Mouse (Mus musculus): ENCODE results near the gene Dst. TPM values are rescaled to one million over a fixed set of nuclear protein-coding genes. Genes with fewer than 3 reads are reported as not detected.
A peak's percentile ranks its signal among the peaks of the same experiment; 100 is the strongest.

Gene Dst
- polyA plus RNA-seq, 1 experiment from 2014 or later = 26.3 TPM

DNA sequence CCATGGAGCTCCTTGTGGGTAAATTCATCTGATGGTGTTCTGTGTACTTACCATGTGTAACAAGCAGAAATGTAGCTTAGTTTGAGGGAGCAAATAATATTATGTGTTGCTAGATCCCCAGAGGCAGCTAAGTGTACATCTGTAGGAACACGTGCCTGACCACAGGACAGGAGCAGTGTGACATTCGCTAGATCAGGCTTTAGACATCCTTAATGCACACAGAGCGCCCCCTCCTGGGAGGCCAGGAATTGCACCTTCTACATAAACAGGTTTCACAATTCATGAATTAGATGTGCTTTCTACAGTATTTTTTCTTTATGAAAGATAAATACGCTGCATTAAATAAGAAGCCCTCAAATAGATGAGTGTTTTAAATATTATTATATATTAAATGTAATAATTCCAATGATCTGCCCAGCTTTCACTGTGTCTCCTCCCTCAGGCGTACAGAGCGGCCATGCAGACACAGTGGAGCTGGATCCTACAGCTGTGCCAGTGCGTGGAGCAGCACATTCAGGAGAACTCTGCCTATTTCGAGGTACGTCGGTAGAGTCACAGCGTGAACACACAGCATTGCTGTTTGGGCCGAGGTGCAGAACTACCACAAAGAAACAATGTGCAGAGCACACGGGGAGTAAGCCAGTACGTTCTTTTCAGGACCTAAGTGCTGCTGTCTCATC, 256.7 kb downstream of the Dst start:
- Histone ChIP-seq H3K36me3 (ENCODE audit: control insufficient read depth, insufficient read depth, low read length) (no peaks in the 10 kb centered on the region; the same call in 1 of the 2 replicates), H3K4me2 (ENCODE audit: low read depth, low read length, severe bottlenecking) (no peak overlapping the region), H3K4me1 (replicated peaks; ENCODE audit: control insufficient read depth, insufficient read depth, low read length) (no peaks in the 10 kb centered on the region), H3K27ac (ENCODE audit: low read depth, low read length) (no peak overlapping the region), H3K9me3 (ENCODE audit: control insufficient read depth, low read length) (no peaks in the 10 kb centered on the region), H3K4me3 (ENCODE audit: low read depth, low read length) (no peak overlapping the region), H3K9ac (ENCODE audit: low read length) (no peak overlapping the region), H3K27me3 (ENCODE audit: control insufficient read depth, insufficient read depth, low read length) (no peaks in the 10 kb centered on the region)
- 70% methylated on average over 14 of the region's 14 CpGs for WGBS
- peak; percentile 55; the same call in 1 of the 2 replicates for ATAC-seq (replicated peaks; ENCODE audit: low FRiP score)
- peak; percentile 84 for DNase-seq (ENCODE audit: low spot score)

DNA sequence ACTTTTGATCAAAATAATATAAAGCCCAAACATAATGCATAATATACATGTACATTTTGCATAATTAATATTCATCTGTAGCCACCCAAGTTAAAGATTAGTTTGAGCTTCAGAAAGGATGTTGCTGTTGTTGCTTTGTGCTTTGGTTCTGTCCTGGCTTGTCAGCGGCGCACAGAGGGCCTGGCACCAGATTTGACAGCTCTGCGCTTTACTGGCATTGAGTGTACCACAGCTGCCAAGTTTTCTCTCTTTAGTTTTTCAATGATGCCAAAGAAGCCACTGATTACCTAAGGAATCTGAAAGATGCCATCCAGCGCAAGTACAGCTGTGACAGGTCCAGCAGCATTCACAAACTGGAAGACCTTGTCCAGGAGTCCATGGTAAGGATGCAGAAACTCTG, 257.9 kb downstream of the Dst start:
- no peak for ATAC-seq (replicated peaks; ENCODE audit: low FRiP score)
- no peaks in the 10 kb centered on the region for H3K27me3 ChIP-seq (ENCODE audit: control insufficient read depth, insufficient read depth, low read length)
- H3K4me1 ChIP-seq (replicated peaks; ENCODE audit: control insufficient read depth, insufficient read depth, low read length) = no peaks in the 10 kb centered on the region
- no peak for DNase-seq (ENCODE audit: low spot score)
- no peak overlapping the region for H3K4me3 ChIP-seq (ENCODE audit: low read depth, low read length)
- H3K4me2 ChIP-seq (ENCODE audit: low read depth, low read length, severe bottlenecking) = no peak overlapping the region
- H3K27ac ChIP-seq (ENCODE audit: low read depth, low read length) = no peak overlapping the region
- H3K9ac ChIP-seq (ENCODE audit: low read length) = no peak overlapping the region
- no peaks in the 10 kb centered on the region for H3K9me3 ChIP-seq (ENCODE audit: control insufficient read depth, low read length)
- H3K36me3 ChIP-seq (ENCODE audit: control insufficient read depth, insufficient read depth, low read length) = no peaks in the 10 kb centered on the region; the same call in 1 of the 2 replicates
- WGBS = 98% methylated on average over 4 of the region's 4 CpGs

DNA sequence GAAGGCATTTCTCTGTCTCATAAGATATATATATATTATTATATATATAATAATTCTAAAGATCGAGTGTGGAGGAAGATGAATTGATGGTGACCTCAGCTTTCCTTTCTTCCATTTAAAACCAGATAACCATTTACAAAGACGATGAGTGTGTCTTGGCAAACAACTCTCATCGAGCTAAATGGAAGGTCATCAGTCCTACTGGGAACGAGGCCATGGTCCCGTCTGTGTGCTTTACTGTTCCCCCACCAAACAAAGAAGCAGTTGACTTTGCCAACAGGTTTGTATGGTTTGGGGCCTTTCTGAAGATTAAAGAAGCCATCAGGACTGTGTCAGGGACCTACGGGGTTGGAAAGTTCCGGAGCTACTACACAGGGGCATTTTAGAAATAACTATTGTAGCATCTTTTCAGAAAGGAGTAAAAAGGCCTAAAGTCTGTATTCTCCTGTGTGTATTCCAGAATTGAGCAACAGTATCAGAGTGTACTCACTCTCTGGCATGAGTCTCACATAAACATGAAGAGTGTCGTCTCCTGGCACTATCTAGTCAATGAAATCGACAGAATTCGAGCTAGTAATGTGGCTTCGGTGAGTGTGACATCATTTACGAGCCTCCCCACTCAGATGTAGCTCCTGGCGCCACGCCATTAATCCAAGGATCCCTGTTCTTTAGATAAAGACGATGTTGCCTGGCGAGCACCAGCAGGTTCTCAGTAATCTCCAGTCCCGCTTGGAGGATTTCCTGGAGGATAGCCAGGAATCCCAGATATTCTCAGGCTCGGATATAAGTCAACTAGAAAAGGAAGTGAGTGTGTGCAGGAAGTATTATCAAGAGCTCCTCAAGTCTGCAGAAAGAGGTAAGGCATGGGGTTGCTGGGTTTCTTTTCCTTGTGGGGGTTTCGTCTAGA, 259.4 kb downstream of the Dst start:
- no peak overlapping the region for H3K27ac ChIP-seq (ENCODE audit: low read depth, low read length)
- DNase-seq (ENCODE audit: low spot score) (no peak), ATAC-seq (replicated peaks; ENCODE audit: low FRiP score) (no peak)
- no peaks in the 10 kb centered on the region for H3K9me3 ChIP-seq (ENCODE audit: control insufficient read depth, low read length)
- H3K4me2 ChIP-seq (ENCODE audit: low read depth, low read length, severe bottlenecking) = no peak overlapping the region
- no peaks in the 10 kb centered on the region for H3K4me1 ChIP-seq (replicated peaks; ENCODE audit: control insufficient read depth, insufficient read depth, low read length)
- no peaks in the 10 kb centered on the region for H3K27me3 ChIP-seq (ENCODE audit: control insufficient read depth, insufficient read depth, low read length)
- H3K9ac ChIP-seq (ENCODE audit: low read length) = no peak overlapping the region
- no peak overlapping the region for H3K4me3 ChIP-seq (ENCODE audit: low read depth, low read length)
- no peaks in the 10 kb centered on the region; the same call in 1 of the 2 replicates for H3K36me3 ChIP-seq (ENCODE audit: control insufficient read depth, insufficient read depth, low read length)
- WGBS = 93% methylated on average over 19 of the region's 19 CpGs

DNA sequence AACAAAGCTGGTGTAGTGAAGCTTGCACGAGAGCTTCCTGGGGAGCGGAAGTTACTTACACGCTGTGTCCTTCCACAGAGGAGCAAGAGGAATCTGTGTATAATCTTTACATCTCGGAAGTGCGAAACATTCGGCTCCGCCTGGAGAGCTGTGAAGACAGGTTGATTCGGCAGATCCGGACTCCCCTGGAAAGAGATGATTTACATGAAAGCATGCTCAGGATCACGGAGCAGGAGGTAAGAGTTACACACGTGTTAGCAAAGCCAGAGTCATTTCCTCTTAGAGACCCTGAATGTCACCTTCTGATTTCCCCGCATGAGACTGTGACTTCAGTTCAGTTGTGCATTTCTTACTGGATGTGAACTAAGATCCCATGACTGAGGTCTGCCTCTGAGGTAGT, 261.1 kb downstream of the Dst start:
- no peaks in the 10 kb centered on the region for H3K9me3 ChIP-seq (ENCODE audit: control insufficient read depth, low read length)
- no peaks in the 10 kb centered on the region for H3K4me1 ChIP-seq (replicated peaks; ENCODE audit: control insufficient read depth, insufficient read depth, low read length)
- DNase-seq (ENCODE audit: low spot score) (no peak), ATAC-seq (replicated peaks; ENCODE audit: low FRiP score) (no peak)
- H3K27ac ChIP-seq (ENCODE audit: low read depth, low read length) = no peak overlapping the region
- H3K27me3 ChIP-seq (ENCODE audit: control insufficient read depth, insufficient read depth, low read length) = no peaks in the 10 kb centered on the region
- H3K4me3 ChIP-seq (ENCODE audit: low read depth, low read length) = no peak overlapping the region
- no peaks in the 10 kb centered on the region; the same call in 1 of the 2 replicates for H3K36me3 ChIP-seq (ENCODE audit: control insufficient read depth, insufficient read depth, low read length)
- H3K9ac ChIP-seq (ENCODE audit: low read length) = no peak overlapping the region
- 93% methylated on average over 12 of the region's 12 CpGs for WGBS
- H3K4me2 ChIP-seq (ENCODE audit: low read depth, low read length, severe bottlenecking) = no peak overlapping the region

DNA sequence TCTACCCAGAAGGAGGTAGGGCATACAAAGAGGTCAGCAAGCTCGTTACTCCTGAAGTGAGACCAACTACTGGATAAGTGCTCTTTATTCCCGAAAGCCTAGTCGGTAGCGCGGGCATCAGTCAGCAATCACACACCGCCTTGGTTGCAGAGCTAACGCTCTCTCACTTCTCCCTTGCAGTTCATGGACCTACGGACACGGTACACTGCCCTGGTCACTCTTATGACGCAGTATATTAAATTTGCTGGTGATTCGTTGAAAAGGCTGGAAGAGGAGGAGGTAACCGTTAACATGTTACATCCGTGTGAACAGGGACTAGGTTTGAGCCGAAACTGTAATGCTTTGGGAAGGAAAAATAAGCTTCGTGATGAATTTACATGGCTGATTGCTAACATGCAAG, 266.5 kb downstream of the Dst start:
- ATAC-seq (replicated peaks; ENCODE audit: low FRiP score) (no peak), DNase-seq (ENCODE audit: low spot score) (no peak)
- Histone ChIP-seq H3K27ac (ENCODE audit: low read depth, low read length) (no peak overlapping the region), H3K4me1 (replicated peaks; ENCODE audit: control insufficient read depth, insufficient read depth, low read length) (no peaks in the 10 kb centered on the region), H3K9me3 (ENCODE audit: control insufficient read depth, low read length) (no peaks in the 10 kb centered on the region), H3K4me2 (ENCODE audit: low read depth, low read length, severe bottlenecking) (no peak overlapping the region), H3K27me3 (ENCODE audit: control insufficient read depth, insufficient read depth, low read length) (no peaks in the 10 kb centered on the region), H3K36me3 (ENCODE audit: control insufficient read depth, insufficient read depth, low read length) (peaks cover 6% of the 10 kb centered on the region), H3K4me3 (ENCODE audit: low read depth, low read length) (no peak overlapping the region), H3K9ac (ENCODE audit: low read length) (no peak overlapping the region)
- 94% methylated on average over 15 of the region's 15 CpGs for WGBS

DNA sequence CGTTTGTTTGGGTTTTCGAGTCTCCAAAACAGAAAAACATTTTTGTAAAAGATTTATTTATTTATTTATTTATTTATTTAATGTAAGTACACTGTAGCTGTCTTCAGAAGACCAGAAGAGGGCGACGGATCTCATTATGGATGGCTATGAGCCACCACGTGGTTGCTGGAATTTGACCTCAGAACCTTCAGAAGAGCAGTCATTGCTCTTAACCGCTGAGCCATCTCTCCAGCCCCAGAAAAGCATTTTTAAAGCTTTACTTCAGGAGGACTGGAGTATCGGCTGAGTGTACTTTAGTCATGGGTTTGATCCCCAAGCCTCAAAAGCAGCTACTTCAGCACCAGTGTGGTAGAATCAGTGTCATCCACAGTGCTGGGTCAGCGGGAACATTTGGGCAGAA, 266.9 kb downstream of the Dst start:
- Histone ChIP-seq H3K4me1 (replicated peaks; ENCODE audit: control insufficient read depth, insufficient read depth, low read length) (no peaks in the 10 kb centered on the region), H3K36me3 (ENCODE audit: control insufficient read depth, insufficient read depth, low read length) (peaks cover 6% of the 10 kb centered on the region), H3K27me3 (ENCODE audit: control insufficient read depth, insufficient read depth, low read length) (no peaks in the 10 kb centered on the region), H3K27ac (ENCODE audit: low read depth, low read length) (no peak overlapping the region), H3K4me3 (ENCODE audit: low read depth, low read length) (no peak overlapping the region), H3K9me3 (ENCODE audit: control insufficient read depth, low read length) (no peaks in the 10 kb centered on the region), H3K4me2 (ENCODE audit: low read depth, low read length, severe bottlenecking) (no peak overlapping the region), H3K9ac (ENCODE audit: low read length) (no peak overlapping the region)
- DNase-seq (ENCODE audit: low spot score) = no peak
- 86% methylated on average over 8 of the region's 8 CpGs for WGBS
- no peak for ATAC-seq (replicated peaks; ENCODE audit: low FRiP score)

DNA sequence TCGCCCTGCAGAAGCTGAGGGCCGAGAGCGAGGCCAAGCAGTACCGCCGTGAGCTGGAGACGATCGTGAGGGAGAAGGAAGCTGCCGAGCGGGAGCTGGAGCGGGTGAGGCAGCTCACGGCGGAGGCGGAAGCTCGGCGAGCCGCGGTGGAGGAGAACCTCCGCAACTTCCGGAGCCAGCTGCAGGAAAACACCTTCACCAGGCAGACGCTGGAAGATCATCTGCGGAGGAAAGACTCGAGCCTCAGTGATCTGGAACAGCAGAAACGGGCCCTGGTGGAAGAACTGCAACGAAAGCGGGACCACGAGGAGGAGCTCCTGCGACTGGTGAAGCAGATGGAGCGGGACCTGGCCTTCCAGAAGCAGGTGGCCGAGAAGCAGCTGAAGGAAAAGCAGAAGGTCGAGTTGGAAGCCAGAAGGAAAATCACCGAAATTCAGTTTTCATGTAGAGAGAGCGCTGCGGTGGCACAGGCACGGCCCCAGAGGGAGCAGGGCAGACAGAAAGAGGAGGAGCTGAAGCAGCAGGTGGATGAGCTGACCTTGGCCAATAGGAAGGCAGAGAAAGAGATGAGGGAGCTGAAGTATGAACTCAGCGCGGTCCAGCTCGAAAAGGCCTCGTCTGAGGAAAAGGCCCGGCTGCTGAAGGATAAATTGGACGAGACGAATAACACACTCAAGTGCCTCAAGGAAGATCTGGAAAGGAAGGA, 270.1 kb downstream of the Dst start:
- Histone ChIP-seq H3K36me3 (ENCODE audit: control insufficient read depth, insufficient read depth, low read length) (peaks cover 6% of the 10 kb centered on the region), H3K4me3 (ENCODE audit: low read depth, low read length) (no peak overlapping the region), H3K27me3 (ENCODE audit: control insufficient read depth, insufficient read depth, low read length) (no peaks in the 10 kb centered on the region), H3K4me2 (ENCODE audit: low read depth, low read length, severe bottlenecking) (no peak overlapping the region), H3K4me1 (replicated peaks; ENCODE audit: control insufficient read depth, insufficient read depth, low read length) (no peaks in the 10 kb centered on the region), H3K9me3 (ENCODE audit: control insufficient read depth, low read length) (no peaks in the 10 kb centered on the region), H3K9ac (ENCODE audit: low read length) (no peak overlapping the region), H3K27ac (ENCODE audit: low read depth, low read length) (no peak overlapping the region)
- ATAC-seq (replicated peaks; ENCODE audit: low FRiP score) (no peak), DNase-seq (ENCODE audit: low spot score) (no peak)
- WGBS = 90% methylated on average over 41 of the region's 41 CpGs

DNA sequence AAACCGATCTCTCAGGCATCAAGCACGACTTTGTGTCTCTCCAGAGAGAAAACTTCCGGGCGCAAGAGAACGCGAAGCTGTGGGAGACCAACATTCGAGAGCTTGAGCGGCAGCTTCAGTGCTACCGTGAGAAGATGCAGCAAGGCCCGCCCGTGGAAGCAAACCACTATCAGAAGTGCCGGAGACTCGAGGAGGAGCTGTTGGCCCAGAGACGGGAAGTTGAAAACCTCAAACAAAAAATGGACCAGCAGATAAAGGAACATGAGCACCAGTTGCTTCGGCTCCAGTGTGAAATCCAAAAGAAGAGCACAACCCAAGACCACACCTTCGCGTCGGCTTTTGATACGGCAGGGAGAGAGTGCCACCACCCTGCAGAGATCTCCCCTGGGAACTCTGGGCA, 271.7 kb downstream of the Dst start:
- H3K4me3 ChIP-seq (ENCODE audit: low read depth, low read length) = no peak overlapping the region
- H3K9ac ChIP-seq (ENCODE audit: low read length) = no peak overlapping the region
- H3K4me2 ChIP-seq (ENCODE audit: low read depth, low read length, severe bottlenecking) = no peak overlapping the region
- WGBS = 94% methylated on average over 19 of the region's 19 CpGs
- no peaks in the 10 kb centered on the region for H3K27me3 ChIP-seq (ENCODE audit: control insufficient read depth, insufficient read depth, low read length)
- no peaks in the 10 kb centered on the region for H3K4me1 ChIP-seq (replicated peaks; ENCODE audit: control insufficient read depth, insufficient read depth, low read length)
- H3K27ac ChIP-seq (ENCODE audit: low read depth, low read length) = no peak overlapping the region
- H3K36me3 ChIP-seq (ENCODE audit: control insufficient read depth, insufficient read depth, low read length) = peaks cover 6% of the 10 kb centered on the region
- no peak for ATAC-seq (replicated peaks; ENCODE audit: low FRiP score)
- H3K9me3 ChIP-seq (ENCODE audit: control insufficient read depth, low read length) = no peaks in the 10 kb centered on the region
- DNase-seq (ENCODE audit: low spot score) = no peak

Measured in forebrain, embryonic 11.5 days (tissue).